Mouse (Mus musculus) thymus, adult 2 months (tissue): Measurements from ENCODE around the gene Dlat.

Source experiments
- CTCF ChIP-seq: fragments of 200-500 bp; IDR thresholded peaks from 2 replicates; pipeline ENCODE4 v1.5.1; 2012; ENCODE audit warnings: mild to moderate bottlenecking, control low read depth, low read length, moderate library complexity, borderline replicate concordance; ENCODE audit not compliant: control insufficient read depth, poor library complexity, insufficient read depth; ENCODE audit errors: extremely low read depth
- POLR2A ChIP-seq: fragments of 200-500 bp; IDR thresholded peaks from 2 replicates; pipeline ENCODE4 v1.6.1; 2012; ENCODE audit warnings: mild to moderate bottlenecking, low read length, control low read depth, moderate library complexity; ENCODE audit not compliant: control insufficient read depth, poor library complexity, insufficient read depth; ENCODE audit errors: extremely low read depth

DNA sequence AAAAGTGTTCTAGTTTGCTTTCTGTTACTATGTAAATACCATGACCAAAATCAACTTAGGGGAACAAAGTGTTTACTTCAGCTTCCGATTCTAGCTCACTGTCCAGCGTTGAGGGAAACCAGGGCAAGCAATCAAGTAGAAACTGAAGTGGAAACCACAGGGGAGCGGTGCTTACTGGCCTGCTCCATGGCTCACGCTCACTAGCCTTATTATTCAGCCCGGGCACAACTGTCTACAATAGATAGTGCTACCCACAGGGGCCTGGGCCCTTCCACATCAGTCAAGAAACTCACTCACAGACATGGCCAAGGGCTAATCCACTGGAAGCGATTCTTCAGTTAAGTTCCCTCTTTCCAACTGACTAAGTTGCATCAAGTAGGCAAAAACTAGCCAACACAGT lies 58.0 kb downstream of the Dlat start:
- TF ChIP-seq CTCF (no peak), POLR2A (no peak)
